Mouse (Mus musculus) forebrain, embryonic 13.5 days (tissue): Measurements from ENCODE around the gene Poll. TPM values are rescaled to one million over a fixed set of nuclear protein-coding genes. Genes with fewer than 3 reads are reported as not detected.

ENCODE experiments used
- ATAC-seq: fragments of 200-750 bp; cut with Nextera tagmentation; 2 replicates; pipeline ENCODE4 v1.8.0; 2017
- H3K27ac ChIP-seq: fragments of 300-500 bp; sonication (generic); 2 replicates; pipeline ENCODE4 v1.5.1; 2015; ENCODE audit warnings: inconsistent platforms, mild to moderate bottlenecking, moderate library complexity
- H3K27me3 ChIP-seq: fragments of 300-500 bp; sonication (generic); 2 replicates; pipeline ENCODE4 v1.6.1; 2015; ENCODE audit warnings: mild to moderate bottlenecking, inconsistent platforms
- H3K36me3 ChIP-seq: fragments of 300-500 bp; sonication (generic); 2 replicates; pipeline ENCODE4 v1.6.1; 2015; ENCODE audit warnings: mild to moderate bottlenecking, inconsistent platforms; ENCODE audit not compliant: poor library complexity, severe bottlenecking
- H3K4me1 ChIP-seq: fragments of 300-500 bp; sonication (generic); 2 replicates; pipeline ENCODE4 v1.6.1; 2015; ENCODE audit warnings: inconsistent platforms
- H3K4me2 ChIP-seq: fragments of 300-500 bp; sonication (generic); 2 replicates; pipeline ENCODE4 v1.6.1; 2015; ENCODE audit warnings: inconsistent platforms, mild to moderate bottlenecking, moderate library complexity
- H3K4me3 ChIP-seq: fragments of 300-500 bp; sonication (generic); 2 replicates; pipeline ENCODE4 v1.5.1; 2015; ENCODE audit warnings: mild to moderate bottlenecking, inconsistent platforms
- H3K9ac ChIP-seq: fragments of 300-500 bp; sonication (generic); 2 replicates; pipeline ENCODE4 v1.6.1; 2015; ENCODE audit warnings: mild to moderate bottlenecking, inconsistent platforms
- H3K9me3 ChIP-seq: fragments of 300-500 bp; sonication (generic); replicated peaks from 2 replicates; pipeline ENCODE4 v1.6.1; 2016; ENCODE audit warnings: inconsistent platforms
- WGBS: fragments of 180-500 bp; shearing (Covaris S2); methylation state at CpG from one replicate; pipeline ENCODE4 v1.1.7; 2015; 5-methylcytosine and 5-hydroxymethylcytosine counted together
- polyA plus RNA-seq: library from polyadenylated mRNA; unstranded; fragments of >200 nt; fragmentation: Nextera tagmentation; extraction: Ambion mirVana; gene quantifications from 2 replicates; pipeline ENCODE4 v1.2.1, GENCODE M21; 2015

Poll gene
- polyA plus RNA-seq, 1 experiment from 2014 or later = 16.2 TPM

DNA sequence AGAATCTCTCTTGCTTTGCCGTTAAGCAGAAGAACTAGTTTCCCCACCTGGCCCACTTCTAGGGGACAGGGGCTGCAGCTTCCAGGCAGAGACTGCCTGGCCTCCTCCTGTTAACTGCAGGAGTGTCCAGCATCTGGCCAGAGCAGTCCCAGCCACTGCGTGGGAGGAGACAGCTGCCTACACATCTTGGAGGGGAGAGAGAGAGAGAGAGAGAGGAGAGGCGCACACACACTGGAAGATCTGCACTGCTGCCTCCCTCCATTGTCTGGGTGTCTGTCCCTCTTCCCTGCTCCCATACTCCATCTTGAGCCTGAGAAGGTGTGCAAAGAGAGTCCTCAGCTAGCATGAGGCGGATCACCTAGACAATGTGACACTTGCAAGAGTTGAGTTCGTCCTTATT is 31.0 kb downstream of the Poll start:
- no peak overlapping the region for H3K9ac ChIP-seq
- H3K9me3 ChIP-seq = no peaks in the 10 kb centered on the region
- no peak overlapping the region for H3K4me3 ChIP-seq
- no peaks in the 10 kb centered on the region for H3K27me3 ChIP-seq
- peaks cover 5% of the 10 kb centered on the region for H3K4me1 ChIP-seq
- peaks cover 51% of the 10 kb centered on the region for H3K36me3 ChIP-seq
- WGBS = 89% methylated on average over 5 of the region's 5 CpGs
- H3K27ac ChIP-seq = no peak overlapping the region
- no peak overlapping the region for H3K4me2 ChIP-seq
- no peak for ATAC-seq

DNA sequence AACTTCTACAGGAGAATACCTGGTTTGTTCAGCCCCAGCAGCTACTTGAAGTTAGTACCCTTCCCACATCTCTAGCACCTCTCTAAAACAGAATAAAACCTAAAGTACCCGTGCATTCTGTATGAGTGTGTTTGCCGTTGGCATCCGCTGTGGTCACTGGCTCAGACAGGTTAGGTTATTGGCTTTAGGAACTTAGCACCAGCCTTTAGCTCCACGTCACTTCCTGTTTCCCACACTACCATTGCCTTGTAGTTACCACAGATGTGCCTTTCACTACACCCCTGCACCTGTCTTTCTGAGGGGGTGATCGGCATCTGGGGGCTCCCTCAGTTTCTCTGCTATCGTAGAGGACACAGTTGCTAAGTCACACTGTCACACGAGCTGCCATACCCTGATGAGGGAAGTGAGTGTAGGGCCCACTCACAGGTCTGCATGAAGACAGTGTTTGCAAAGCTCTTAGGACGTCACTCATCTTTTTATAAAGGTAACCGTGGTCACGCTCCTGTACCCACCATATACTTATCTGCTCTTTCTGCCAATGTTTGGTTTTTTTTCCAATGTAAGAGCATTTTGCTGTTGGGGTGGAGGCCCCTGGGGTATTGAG is 32.3 kb downstream of the Poll start:
- no peak overlapping the region for H3K9ac ChIP-seq
- no peaks in the 10 kb centered on the region for H3K4me1 ChIP-seq
- H3K9me3 ChIP-seq = no peaks in the 10 kb centered on the region
- no peak overlapping the region for H3K4me2 ChIP-seq
- no peaks in the 10 kb centered on the region for H3K27me3 ChIP-seq
- WGBS = 93% methylated on average over 10 of the region's 10 CpGs
- H3K4me3 ChIP-seq = no peak overlapping the region
- no peak overlapping the region for H3K27ac ChIP-seq
- H3K36me3 ChIP-seq = peaks cover 61% of the 10 kb centered on the region
- no peak for ATAC-seq

DNA sequence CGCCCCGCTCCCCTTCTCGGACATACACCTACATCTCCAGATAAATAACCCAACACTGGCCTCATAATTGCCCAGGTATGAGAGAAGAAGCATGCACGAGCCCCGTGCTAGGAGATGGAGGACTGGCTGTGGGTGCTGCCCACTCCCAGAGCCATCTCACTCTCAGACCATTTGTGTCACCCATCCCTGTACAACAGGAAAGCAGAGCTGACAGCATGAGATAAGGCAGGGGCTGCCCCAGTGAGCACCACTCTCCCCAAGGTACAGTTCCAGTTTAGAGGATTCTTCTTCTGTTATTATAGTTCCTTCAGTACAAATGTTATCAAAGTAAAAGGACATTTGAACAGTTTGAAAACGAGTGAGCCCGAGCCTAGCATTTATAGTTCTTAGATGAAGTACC is 32.9 kb downstream of the Poll start:
- no peaks in the 10 kb centered on the region for H3K4me1 ChIP-seq
- no peak for ATAC-seq
- H3K27ac ChIP-seq = no peak overlapping the region
- H3K4me3 ChIP-seq = no peak overlapping the region
- H3K4me2 ChIP-seq = no peak overlapping the region
- H3K9me3 ChIP-seq = no peaks in the 10 kb centered on the region
- 92% methylated on average over 7 of the region's 7 CpGs for WGBS
- peaks cover 63% of the 10 kb centered on the region for H3K36me3 ChIP-seq
- no peaks in the 10 kb centered on the region for H3K27me3 ChIP-seq
- no peak overlapping the region for H3K9ac ChIP-seq

DNA sequence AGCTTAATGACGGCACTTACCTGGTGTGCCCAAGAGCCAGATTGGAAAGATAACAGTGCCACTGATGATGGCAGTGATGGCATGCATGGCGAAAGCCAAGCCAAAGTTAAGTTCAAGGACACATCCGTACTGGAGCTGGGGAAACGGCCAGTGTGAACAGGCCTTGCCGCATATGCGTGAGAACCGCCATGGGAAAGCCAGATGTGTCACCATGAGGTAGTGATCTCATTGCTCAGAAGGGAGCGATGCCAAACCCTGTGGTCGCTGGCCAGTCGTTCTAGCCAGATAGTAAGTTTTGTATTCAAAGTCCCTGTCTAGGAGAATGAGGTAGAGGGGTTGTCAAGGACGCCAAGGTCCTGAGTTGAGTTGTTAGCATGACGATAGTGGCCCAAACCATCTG is 44.1 kb downstream of the Poll start:
- Histone ChIP-seq H3K9me3 (no peaks in the 10 kb centered on the region), H3K4me2 (no peak overlapping the region), H3K4me1 (peaks cover 2% of the 10 kb centered on the region; the same call in 1 of the 2 replicates), H3K4me3 (no peak overlapping the region), H3K36me3 (peaks cover 67% of the 10 kb centered on the region), H3K27me3 (no peaks in the 10 kb centered on the region), H3K9ac (no peak overlapping the region), H3K27ac (no peak overlapping the region)
- ATAC-seq = no peak
- 95% methylated on average over 12 of the region's 12 CpGs for WGBS

DNA sequence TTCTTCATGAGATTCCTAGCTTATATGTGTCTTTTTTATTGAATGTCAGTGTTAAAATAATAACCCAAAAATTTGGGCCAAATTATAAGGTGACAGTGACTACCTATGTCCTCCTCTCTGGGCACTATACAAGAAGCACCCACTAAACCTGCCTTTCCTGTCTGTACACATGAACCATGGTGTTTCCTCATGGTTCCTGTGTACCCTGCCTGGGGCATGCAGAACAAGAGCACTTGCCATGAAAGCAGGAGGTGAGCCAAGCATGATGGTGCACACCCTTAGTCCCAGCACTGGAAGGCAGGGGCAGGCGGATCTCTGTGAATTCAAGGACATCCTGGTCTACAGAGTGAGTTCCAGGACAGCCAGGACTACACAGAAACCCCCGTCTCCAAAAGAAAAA is 45.0 kb downstream of the Poll start:
- Histone ChIP-seq H3K27me3 (no peaks in the 10 kb centered on the region), H3K4me2 (no peak overlapping the region), H3K9ac (no peak overlapping the region), H3K4me1 (peaks cover 4% of the 10 kb centered on the region; the same call in 1 of the 2 replicates), H3K36me3 (peaks cover 60% of the 10 kb centered on the region), H3K4me3 (no peak overlapping the region), H3K27ac (no peak overlapping the region), H3K9me3 (no peaks in the 10 kb centered on the region)
- ATAC-seq = no peak
- WGBS = 86% methylated on average over 2 of the region's 2 CpGs

DNA sequence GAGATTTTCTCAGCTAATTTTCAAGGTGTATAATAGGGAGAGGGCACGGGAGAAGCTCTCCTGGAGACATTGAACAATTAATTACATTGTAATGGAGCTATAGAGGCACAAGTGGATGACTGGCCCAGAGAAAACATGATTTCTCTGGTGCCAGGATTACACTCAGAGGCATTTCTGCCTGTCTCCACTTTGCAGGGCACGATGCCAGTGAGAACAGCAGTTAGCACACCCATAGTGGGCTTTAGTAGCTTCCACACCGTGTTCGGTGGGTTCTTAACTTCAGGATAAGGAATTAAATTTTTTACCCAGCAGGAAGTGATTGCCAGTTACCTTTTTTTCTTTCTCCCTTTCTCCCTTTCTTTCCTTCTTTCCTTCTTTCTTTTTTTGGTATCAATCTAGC is 48.9 kb downstream of the Poll start:
- Histone ChIP-seq H3K27me3 (no peaks in the 10 kb centered on the region), H3K4me2 (no peak overlapping the region), H3K4me3 (no peak overlapping the region), H3K9me3 (no peaks in the 10 kb centered on the region), H3K36me3 (peaks cover 30% of the 10 kb centered on the region), H3K27ac (no peak overlapping the region), H3K9ac (no peak overlapping the region), H3K4me1 (peaks cover 12% of the 10 kb centered on the region)
- no peak for ATAC-seq
- 59% methylated on average over 4 of the region's 4 CpGs for WGBS

DNA sequence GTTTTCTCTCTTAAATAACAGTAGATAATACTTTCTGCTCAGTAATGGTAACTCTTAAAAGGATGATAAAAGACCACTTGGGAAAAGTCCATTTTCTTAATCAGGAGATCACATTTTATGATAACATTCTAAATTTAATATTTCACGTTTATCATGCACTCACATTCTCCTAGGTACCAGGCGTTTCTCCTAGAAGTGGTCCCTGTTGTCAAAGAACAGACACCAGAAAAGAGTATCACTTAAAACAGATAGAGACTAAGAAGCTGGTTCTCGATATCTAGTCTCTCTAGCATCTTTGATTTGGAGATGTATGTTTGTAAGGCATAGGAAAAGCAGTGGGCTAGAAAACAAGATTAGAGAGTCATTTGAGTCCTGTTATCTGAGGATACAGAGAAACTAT is 49.7 kb downstream of the Poll start:
- Histone ChIP-seq H3K36me3 (peaks cover 25% of the 10 kb centered on the region), H3K4me2 (no peak overlapping the region), H3K9me3 (no peaks in the 10 kb centered on the region), H3K4me1 (peaks cover 12% of the 10 kb centered on the region), H3K27ac (no peak overlapping the region), H3K4me3 (no peak overlapping the region), H3K9ac (no peak overlapping the region), H3K27me3 (no peaks in the 10 kb centered on the region)
- WGBS = 82% methylated on average over 3 of the region's 3 CpGs
- no peak for ATAC-seq

DNA sequence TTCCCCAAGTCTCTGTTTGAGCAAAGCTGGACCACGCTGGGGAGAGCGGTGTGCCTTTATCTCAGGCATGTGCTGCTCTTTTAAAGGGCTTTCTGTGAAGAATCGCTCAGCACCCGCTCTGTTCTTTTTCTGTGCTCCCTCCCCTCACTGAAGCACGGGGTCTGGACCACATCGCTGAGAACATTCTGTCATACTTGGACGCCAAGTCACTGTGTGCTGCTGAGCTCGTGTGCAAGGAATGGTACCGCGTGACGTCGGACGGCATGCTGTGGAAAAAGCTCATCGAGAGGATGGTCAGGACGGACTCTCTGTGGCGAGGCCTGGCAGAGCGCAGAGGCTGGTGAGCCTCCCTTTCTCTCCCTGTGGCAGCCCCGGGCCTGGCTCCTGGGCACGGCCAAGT is 52.8 kb downstream of the Poll start:
- no peak for ATAC-seq
- Histone ChIP-seq H3K4me1 (peaks cover 12% of the 10 kb centered on the region), H3K36me3 (peaks cover 11% of the 10 kb centered on the region; the same call in 1 of the 2 replicates), H3K4me3 (no peak overlapping the region), H3K4me2 (no peak overlapping the region), H3K27me3 (no peaks in the 10 kb centered on the region), H3K9me3 (no peaks in the 10 kb centered on the region), H3K9ac (no peak overlapping the region), H3K27ac (no peak overlapping the region)
- WGBS = 69% methylated on average over 19 of the region's 19 CpGs

DNA sequence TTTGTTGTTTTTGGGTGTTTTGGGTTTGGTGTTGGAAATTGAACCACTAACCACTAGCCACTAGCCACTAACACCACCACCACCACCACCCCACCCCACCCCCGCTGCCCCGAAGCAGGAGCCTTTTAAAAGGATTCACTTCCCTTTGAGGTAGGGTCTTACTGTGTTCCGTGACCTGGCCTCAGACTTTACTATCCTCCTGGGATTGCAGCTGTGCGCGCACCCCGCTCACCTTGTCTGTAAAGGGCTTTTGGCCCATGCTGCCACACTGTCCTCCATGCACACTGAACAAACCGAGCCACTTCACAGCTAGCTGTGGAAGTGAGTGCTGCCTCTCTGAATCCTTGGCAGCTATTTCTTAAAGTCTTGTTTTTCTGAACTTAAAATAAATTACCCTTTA is 54.9 kb downstream of the Poll start:
- peaks cover 11% of the 10 kb centered on the region; the same call in 1 of the 2 replicates for H3K36me3 ChIP-seq
- no peaks in the 10 kb centered on the region for H3K9me3 ChIP-seq
- H3K4me3 ChIP-seq = no peak overlapping the region
- 85% methylated on average over 7 of the region's 7 CpGs for WGBS
- H3K27me3 ChIP-seq = no peaks in the 10 kb centered on the region
- ATAC-seq = no peak
- no peak overlapping the region for H3K9ac ChIP-seq
- H3K27ac ChIP-seq = no peak overlapping the region
- H3K4me2 ChIP-seq = no peak overlapping the region
- peaks cover 8% of the 10 kb centered on the region for H3K4me1 ChIP-seq

Other genes starting within 250 kb of the Poll start
- gene Btrc, start 196.8 kb downstream of the Poll start, polyA plus RNA-seq = 51.4 and 54.9 TPM in 2 replicates
- gene Gm17018, start 84 bp upstream of the Poll start, polyA plus RNA-seq = 44.0 and 48.1 TPM in 2 replicates
- 3.4 TPM in 2 replicates for gene Fbxw4, start 99.8 kb upstream of the Poll start, polyA plus RNA-seq
- gene Fgf8, start 182.4 kb upstream of the Poll start, polyA plus RNA-seq = 1.5 and 2.5 TPM in 2 replicates
- 9.4 and 10.9 TPM in 2 replicates for gene Npm3, start 189.1 kb upstream of the Poll start, polyA plus RNA-seq
- 85.0 and 88.2 TPM in 2 replicates for gene Mgea5, start 223.3 kb upstream of the Poll start, polyA plus RNA-seq